Mouse (Mus musculus): ENCODE results near the gene Slc29a2.
"Not testable (repeated sequence)": the region's sequence is repeated elsewhere in the genome, so short reads cannot be mapped to it uniquely, and the experiment has no call there.

Gene Slc29a2
- long read RNA-seq, experiment 1, partial matches to known transcripts: 0 of 2 reads
- long read RNA-seq, experiment 1, other reads (novel, unspliced or antisense): 1 of 2 reads
- long read RNA-seq, experiment 2, partial matches to known transcripts: 1 of 3 reads
- long read RNA-seq, experiment 2, other reads (novel, unspliced or antisense): 0 of 3 reads

GRCm38 (mm10) chr19:5023621-5024479 lies at the start of gene Slc29a2:
Gene Slc29a2, plus strand, starts transcription at chr19:5023860.
- intact Hi-C loops (cut with DNase I): no loop called here

GRCm38 (mm10) chr19:4981767-4982166 lies 41.9 kb upstream of the Slc29a2 start:
- intact Hi-C loops (cut with DNase I): loop anchor here (1.0 kb wide), 1 partner anchor 21 kb away; no protein-coding TSS in a partner anchor

GRCm38 (mm10) chr19:4989013-4989412 lies 34.6 kb upstream of the Slc29a2 start:
- intact Hi-C loops (cut with DNase I): no loop called here

GRCm38 (mm10) chr19:4989434-4990255 lies 34.0 kb upstream of the Slc29a2 start:
- intact Hi-C loops (cut with DNase I): no loop called here

- intact Hi-C loops (cut with DNase I): no loop called here
Observed at GRCm38 (mm10) chr19:4990256-4990625, 33.4 kb upstream of the Slc29a2 start, which contains the start of gene Npas4. Gene Npas4, minus strand, starts transcription at chr19:4990316.

GRCm38 (mm10) chr19:4990716-4991115 lies 32.9 kb upstream of the Slc29a2 start:
- intact Hi-C loops (cut with DNase I): no loop called here

GRCm38 (mm10) chr19:4992371-4992770 lies 31.3 kb upstream of the Slc29a2 start:
- intact Hi-C loops (cut with DNase I): no loop called here

- intact Hi-C loops (cut with DNase I): no loop called here
Observed at GRCm38 (mm10) chr19:4992904-4993303, 30.8 kb upstream of the Slc29a2 start.

GRCm38 (mm10) chr19:4994043-4994442 lies 29.6 kb upstream of the Slc29a2 start:
- intact Hi-C loops (cut with DNase I): no loop called here

- intact Hi-C loops (cut with DNase I): no loop called here
Observed at GRCm38 (mm10) chr19:4999445-5000140, 24.1 kb upstream of the Slc29a2 start.

- intact Hi-C loops (cut with DNase I): loop anchor here (1.0 kb wide), 1 partner anchor 21 kb away; no protein-coding TSS in a partner anchor
Observed at GRCm38 (mm10) chr19:5001666-5002406, 21.8 kb upstream of the Slc29a2 start.

- intact Hi-C loops (cut with DNase I): not testable (repeated sequence)
Observed at GRCm38 (mm10) chr19:5003644-5004043, 20.0 kb upstream of the Slc29a2 start.

- intact Hi-C loops (cut with DNase I): no loop called here
Observed at GRCm38 (mm10) chr19:5004925-5005324, 18.7 kb upstream of the Slc29a2 start.

GRCm38 (mm10) chr19:5013138-5013537 lies 10.5 kb upstream of the Slc29a2 start:
- intact Hi-C loops (cut with DNase I): no loop called here

GRCm38 (mm10) chr19:5014961-5015398 lies 8.7 kb upstream of the Slc29a2 start:
- intact Hi-C loops (cut with DNase I): loop anchor here (5.0 kb wide), 1 partner anchor 57 kb away; no protein-coding TSS in a partner anchor

- intact Hi-C loops (cut with DNase I): loop anchor here (5.0 kb wide), 1 partner anchor 56 kb away; no protein-coding TSS in a partner anchor
Observed at GRCm38 (mm10) chr19:5016221-5016742, 7.4 kb upstream of the Slc29a2 start.

GRCm38 (mm10) chr19:5016782-5017181 lies 6.9 kb upstream of the Slc29a2 start:
- intact Hi-C loops (cut with DNase I): loop anchor here (5.0 kb wide), 1 partner anchor 56 kb away; no protein-coding TSS in a partner anchor

GRCm38 (mm10) chr19:5017611-5018010 lies 6.0 kb upstream of the Slc29a2 start:
- intact Hi-C loops (cut with DNase I): loop anchor here (5.0 kb wide), 1 partner anchor 55 kb away; no protein-coding TSS in a partner anchor

- intact Hi-C loops (cut with DNase I): loop anchor here (5.0 kb wide), 1 partner anchor 54 kb away; no protein-coding TSS in a partner anchor
Observed at GRCm38 (mm10) chr19:5018191-5018590, 5.5 kb upstream of the Slc29a2 start.

GRCm38 (mm10) chr19:5021416-5021815 lies 2.2 kb upstream of the Slc29a2 start:
- intact Hi-C loops (cut with DNase I): no loop called here
